ENCODE assay signal across 28 mouse cellular contexts in the genomic region with DNA sequence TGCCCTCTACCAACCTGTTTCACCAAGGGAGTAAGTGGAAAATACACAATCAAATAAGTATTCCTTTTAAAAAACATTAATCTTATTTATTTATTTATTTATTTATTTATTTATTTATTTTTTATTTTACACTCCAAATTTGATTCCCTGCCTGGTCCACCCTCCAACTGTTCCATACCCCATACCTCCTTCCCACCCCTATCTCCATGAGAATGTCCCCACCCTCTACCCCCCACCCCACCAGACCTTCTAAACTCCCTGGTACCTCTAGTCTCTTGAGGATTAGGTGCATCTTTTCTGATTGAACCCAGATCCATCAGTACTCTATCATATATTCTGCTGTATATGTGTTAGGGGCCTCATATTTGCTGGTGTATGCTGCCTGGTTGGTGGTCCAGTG.
"Had no signal": no experiment of that assay in that cellular context is flagged by ENCODE, and none has a peak within 500 bp of the region (broad histone marks: within the 10 kb centered on the region; RNA-seq: fewer than 3 reads in every experiment).

No protein-coding gene starts in this region.

- ATAC-seq: forebrain, embryonic 13.5 days; forebrain, embryonic 14.5 days; forebrain, embryonic 16.5 days; forebrain, postnatal 0 days had no signal

- H3K27ac ChIP-seq: embryonic facial prominence, embryonic 10.5 days; embryonic facial prominence, embryonic 12.5 days; embryonic facial prominence, embryonic 13.5 days; embryonic facial prominence, embryonic 15.5 days; forebrain, embryonic 10.5 days; forebrain, embryonic 12.5 days; forebrain, embryonic 13.5 days; gastrocnemius, adult 2 months; heart, adult 2 months had no signal

- H3K4me1 ChIP-seq: embryonic facial prominence, embryonic 10.5 days; embryonic facial prominence, embryonic 12.5 days; embryonic facial prominence, embryonic 13.5 days; embryonic facial prominence, embryonic 15.5 days; forebrain, embryonic 10.5 days; forebrain, embryonic 12.5 days; forebrain, embryonic 13.5 days had no signal

- DNase-seq: cerebellum, adult 2 months; cerebellum, adult 8-10 months; cerebellum, adult 9-10 months; cerebellum, adult 9-11 months; cerebellum, postnatal 10 days; cerebellum, postnatal 14 days; cerebellum, postnatal 25 days; cerebellum, postnatal 36 days; embryo, embryonic 11 days; forebrain, postnatal 0 days; gastrocnemius, adult 2 months; gastrocnemius, postnatal 10 days; gastrocnemius, postnatal 14 days; gastrocnemius, postnatal 25 days; gastrocnemius, postnatal 36 days; heart, adult 11 months; heart, adult 18-20 months; heart, adult 2 months had no signal

- H3K27me3 ChIP-seq: embryonic facial prominence, embryonic 12.5 days; embryonic facial prominence, embryonic 13.5 days; embryonic facial prominence, embryonic 15.5 days; forebrain, embryonic 12.5 days; forebrain, embryonic 13.5 days had no signal

- H3K36me3 ChIP-seq: embryonic facial prominence, embryonic 10.5 days; embryonic facial prominence, embryonic 12.5 days; embryonic facial prominence, embryonic 13.5 days; embryonic facial prominence, embryonic 15.5 days; forebrain, embryonic 10.5 days; forebrain, embryonic 12.5 days had no signal

- H3K9ac ChIP-seq: embryonic facial prominence, embryonic 12.5 days; embryonic facial prominence, embryonic 13.5 days; embryonic facial prominence, embryonic 15.5 days; forebrain, embryonic 12.5 days; forebrain, embryonic 13.5 days; forebrain, postnatal 0 days had no signal

- H3K9me3 ChIP-seq: embryonic facial prominence, embryonic 10.5 days; embryonic facial prominence, embryonic 12.5 days; embryonic facial prominence, embryonic 13.5 days; embryonic facial prominence, embryonic 15.5 days; forebrain, embryonic 10.5 days; forebrain, embryonic 12.5 days; forebrain, embryonic 13.5 days had no signal

- H3K4me2 ChIP-seq: embryonic facial prominence, embryonic 12.5 days; embryonic facial prominence, embryonic 13.5 days; embryonic facial prominence, embryonic 15.5 days; forebrain, embryonic 12.5 days; forebrain, embryonic 13.5 days had no signal

- H3K4me3 ChIP-seq: embryonic facial prominence, embryonic 10.5 days; embryonic facial prominence, embryonic 12.5 days; embryonic facial prominence, embryonic 13.5 days; embryonic facial prominence, embryonic 15.5 days; erythroblast, embryonic 14.5 days; forebrain, embryonic 10.5 days; forebrain, embryonic 12.5 days; forebrain, embryonic 13.5 days; gastrocnemius, adult 2 months; heart, adult 2 months had no signal
